Mouse (Mus musculus): ENCODE results near the gene Npr3. TPM values are rescaled to one million over a fixed set of nuclear protein-coding genes. Genes with fewer than 3 reads are reported as not detected.

The Npr3 gene
- polyA plus RNA-seq, 1 experiment from 2014 or later = 0.49 TPM

Other genes with a start within 250 kb of the Npr3 start
- gene Sub1, start 89.7 kb upstream of the Npr3 start, polyA plus RNA-seq (2015; fragmentation: Nextera tagmentation; extraction: Ambion mirVana) = 1,079 and 1,123 TPM in 2 replicates
- gene Zfr, start 210.5 kb upstream of the Npr3 start, polyA plus RNA-seq (2015; fragmentation: Nextera tagmentation; extraction: Ambion mirVana) = 77.5 and 78.4 TPM in 2 replicates

Measured in thymus, postnatal 0 days (tissue).